Mouse (Mus musculus) CD8-positive naive resting alpha-beta T cell, adult 2 months (primary cell): ENCODE data around the gene Slc7a5.

Experiments
- DNase-seq, 2 experiments: peaks; one replicate each; pipeline ENCODE4 v3.0.0; 2022; ENCODE audit warnings: low read depth in 2 of 2, low spot score in 2 of 2

Slc7a5 gene

DNA sequence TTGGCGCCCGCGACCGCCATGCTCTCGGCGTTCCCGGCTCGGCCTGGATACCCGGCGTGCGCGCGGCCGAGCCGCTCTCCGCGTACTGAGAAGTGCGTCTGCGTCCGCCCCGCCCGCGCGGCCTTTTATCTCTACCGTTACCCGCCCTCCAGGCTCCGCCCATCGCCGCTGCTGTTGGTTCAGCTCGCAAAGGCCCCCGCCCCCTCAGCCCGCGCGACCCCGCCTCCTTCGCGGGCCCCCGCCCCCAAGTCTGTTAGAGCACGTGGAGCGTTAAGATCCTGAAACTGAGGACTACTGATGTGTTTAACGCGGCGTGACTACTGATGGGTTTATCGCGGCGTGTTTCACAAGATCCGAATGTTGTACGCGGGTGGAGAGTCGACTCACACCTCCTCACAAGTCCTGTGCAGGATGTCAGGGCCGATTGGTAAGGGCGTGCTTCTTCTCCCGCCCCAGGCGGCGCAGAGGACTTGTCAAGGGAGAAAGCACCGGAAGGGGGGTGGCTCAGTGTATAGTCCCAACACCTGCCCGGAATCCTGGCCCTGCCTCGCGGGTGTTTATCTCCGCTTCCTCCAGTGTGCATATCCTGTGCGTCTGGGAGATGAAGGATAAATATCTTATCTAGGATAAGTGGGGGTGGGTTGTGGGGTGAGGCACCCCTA lies at the start of gene Slc7a5:
TSS of gene Slc7a5 (minus strand) at position 108 of the 662 bp plus-strand sequence.
- peak; percentile 92 to 95 for DNase-seq

DNA sequence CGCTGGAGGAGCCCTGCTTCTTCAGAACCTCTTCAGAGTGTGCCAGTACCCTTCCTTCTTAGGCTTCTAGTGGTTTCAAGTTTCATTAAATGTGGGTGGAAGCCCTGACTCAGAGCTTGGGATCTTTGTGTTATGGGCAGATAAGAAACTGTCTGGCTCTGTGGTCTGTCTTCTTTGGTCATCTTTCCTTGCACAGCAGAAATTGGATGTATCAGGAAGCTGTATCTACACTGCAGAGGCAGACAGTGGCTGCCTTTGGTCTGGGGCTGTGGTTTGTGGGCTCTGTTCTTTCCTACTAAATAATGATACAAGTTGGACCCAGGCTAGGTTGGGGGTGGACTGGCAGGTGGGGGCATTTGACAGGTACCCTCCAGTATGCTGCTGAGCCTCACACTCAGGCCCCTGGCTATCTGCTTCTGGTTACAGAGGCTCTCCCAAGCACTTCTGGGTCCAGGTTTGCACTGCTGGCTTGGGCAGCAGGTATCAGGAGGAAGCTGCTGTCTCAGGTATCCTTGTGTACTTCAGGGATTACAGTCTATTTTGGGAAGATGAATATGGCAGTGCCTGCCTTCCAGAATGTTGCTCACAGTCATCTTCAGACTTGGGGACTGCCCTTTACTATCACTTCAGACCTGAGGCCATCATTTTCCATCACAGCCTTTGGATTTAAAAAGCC lies 48.5 kb upstream of the Slc7a5 start:
- no peak for DNase-seq

DNA sequence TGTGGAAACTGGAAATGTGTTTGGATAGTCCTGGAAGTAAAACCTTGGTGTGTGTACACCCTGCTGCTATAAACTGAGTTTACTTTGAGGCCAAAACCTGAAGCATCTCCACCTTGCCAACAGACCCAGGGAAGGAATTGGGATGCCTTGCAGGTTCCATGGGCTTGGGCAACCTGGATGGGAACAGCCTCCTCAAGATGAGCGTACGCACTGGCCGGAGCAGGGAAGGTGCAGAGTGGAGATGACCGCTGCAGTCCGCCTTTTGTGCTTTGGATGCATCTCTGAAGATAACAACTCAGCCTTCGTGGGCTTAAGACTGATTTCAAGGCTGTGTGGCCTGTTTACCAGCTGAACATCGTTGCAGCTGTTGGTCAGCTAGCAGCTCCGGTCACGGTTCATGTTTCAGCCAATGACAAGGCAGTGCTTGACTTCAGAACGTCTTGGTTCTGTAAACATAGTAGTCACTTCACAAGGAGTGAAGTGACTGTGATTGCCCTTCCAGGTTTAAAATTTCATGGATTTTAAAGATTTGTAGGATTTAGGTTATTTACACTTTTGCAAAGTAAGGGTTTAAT lies 47.6 kb upstream of the Slc7a5 start:
- no peak for DNase-seq

DNA sequence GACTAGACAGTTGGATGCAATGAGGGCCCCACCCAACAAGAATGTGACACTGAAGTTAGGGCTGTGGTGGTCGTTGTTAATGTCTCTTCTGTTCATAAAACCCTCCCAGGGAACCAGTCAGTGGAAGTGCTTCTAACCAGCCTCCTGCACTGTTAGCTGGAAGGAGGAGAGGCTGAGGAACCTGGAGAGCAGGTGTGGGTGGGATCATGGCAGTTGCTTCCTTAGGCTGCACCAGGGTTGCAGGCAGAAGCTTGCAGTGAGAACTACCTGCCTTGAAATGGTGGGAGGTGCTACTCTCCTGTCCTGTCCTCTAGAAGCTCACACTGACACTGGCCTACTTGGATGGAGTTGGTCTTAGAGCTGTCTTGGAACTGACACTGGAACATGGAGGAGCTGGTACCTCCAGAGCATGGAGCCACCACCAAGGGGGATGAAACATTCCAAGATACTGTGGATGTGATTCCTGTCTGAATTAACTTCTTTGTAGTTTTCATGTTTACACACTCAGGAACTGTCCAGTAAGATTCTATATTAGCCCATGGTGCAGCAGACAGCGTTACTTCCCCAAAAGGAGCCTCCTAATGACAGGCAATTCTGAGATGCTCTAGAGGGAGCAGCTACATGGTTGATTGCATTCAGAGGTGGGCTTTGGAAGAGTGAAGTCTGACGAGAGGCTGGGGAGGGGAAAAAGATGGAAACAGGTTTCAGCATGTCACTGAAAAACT lies 46.5 kb upstream of the Slc7a5 start:
- no peak for DNase-seq

DNA sequence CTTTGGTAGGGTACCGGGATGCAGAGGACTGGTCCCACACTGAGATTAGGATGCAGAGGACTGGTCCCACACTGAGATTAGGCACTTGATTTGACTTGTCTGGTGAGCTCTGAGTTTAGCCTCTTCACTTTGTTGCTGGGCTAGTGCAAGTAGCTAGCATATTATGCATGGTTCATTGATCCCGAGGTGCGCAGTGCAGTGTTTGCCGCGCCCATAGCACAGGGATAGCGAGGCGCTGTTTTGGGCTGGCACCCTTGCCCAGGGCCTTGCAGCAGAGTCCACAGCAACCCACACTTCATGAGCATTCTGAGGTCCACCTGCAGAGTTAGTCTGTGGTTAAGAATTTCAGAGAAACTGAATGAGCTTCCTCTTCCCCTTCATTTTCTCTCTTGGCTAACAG lies 45.3 kb upstream of the Slc7a5 start:
- no peak for DNase-seq

DNA sequence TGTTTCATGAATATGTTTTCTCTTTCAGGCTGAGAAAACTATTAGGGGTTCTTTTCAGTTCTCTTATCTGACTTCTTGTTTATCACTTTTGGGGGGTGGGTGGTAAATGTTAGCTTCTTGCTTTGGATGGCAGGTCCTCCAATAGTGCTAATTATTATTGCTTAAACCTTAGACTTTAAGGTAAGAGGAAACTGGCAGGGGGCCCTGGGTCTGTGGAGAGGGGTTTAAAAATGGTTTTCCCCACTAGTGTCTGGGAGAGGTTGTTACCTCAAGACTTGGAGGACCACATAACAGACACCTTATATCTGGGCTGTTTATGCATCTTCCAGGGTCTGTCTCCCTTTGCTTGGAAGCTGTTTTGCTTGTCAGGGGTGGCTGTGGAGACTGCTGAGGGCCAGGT lies 44.6 kb upstream of the Slc7a5 start:
- DNase-seq = no peak

DNA sequence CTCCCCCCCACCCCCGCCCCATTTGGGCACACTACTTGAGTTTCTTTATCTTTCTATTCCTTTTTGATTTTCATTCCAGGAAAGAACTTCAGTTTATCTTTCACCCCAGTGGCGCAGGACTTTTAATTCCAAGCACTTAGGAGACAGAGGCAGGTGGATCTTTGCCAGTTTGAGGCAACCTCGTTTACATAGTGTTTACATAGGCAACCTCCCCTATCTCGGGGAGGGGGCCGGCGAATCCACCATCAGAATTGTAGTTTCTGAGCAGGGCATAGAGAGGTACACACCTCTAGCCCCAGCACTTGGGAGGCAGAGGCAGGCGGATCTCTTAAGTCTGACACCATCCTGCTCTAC lies 44.1 kb upstream of the Slc7a5 start:
- no peak for DNase-seq

DNA sequence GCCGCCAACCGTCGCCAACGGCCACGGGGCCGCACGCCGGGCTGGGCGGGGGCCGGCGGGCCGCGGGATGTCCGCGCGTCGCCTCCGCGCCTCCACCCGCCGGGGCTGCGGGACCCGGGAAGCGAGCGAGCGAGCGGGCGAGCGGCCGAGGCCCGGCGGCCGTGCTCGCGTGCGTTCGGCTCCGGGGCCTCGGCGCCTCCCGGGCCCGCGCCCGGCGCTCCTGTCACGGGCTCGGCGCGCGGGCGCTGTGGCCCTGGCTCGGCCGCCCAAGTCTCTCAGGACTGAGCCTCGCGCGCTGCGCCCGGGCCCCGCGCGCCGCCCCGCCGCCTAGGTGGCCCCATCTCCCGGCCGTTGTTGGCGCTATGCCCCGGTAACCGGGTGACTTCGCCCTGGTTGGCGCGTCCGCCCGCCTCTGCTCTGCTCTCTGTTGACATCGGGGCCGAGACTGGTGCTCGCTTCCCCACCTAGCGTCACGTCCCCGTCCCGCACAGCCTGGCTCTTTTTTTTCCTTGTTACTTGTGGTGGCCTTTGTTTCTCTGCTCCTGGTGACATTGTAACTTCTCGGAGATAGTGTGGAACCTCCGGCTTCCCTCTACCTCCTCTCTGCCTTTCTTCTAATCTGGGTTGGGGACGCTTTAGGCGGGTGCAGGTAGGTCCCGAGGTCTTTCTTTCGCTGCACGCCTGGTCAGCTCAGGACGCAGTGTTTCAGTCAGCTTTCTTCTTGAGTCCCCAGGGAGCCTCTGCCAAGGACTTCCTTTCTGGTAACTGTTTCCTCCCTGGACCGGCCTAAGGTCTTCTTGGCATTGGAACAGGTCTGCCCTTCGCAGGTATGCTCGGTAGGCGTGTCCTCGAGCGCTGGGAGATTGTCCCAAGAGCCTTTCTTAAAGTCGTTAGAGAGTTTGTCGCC lies 43.5 kb upstream of the Slc7a5 start:
- peak; percentile 43 to 44 for DNase-seq

DNA sequence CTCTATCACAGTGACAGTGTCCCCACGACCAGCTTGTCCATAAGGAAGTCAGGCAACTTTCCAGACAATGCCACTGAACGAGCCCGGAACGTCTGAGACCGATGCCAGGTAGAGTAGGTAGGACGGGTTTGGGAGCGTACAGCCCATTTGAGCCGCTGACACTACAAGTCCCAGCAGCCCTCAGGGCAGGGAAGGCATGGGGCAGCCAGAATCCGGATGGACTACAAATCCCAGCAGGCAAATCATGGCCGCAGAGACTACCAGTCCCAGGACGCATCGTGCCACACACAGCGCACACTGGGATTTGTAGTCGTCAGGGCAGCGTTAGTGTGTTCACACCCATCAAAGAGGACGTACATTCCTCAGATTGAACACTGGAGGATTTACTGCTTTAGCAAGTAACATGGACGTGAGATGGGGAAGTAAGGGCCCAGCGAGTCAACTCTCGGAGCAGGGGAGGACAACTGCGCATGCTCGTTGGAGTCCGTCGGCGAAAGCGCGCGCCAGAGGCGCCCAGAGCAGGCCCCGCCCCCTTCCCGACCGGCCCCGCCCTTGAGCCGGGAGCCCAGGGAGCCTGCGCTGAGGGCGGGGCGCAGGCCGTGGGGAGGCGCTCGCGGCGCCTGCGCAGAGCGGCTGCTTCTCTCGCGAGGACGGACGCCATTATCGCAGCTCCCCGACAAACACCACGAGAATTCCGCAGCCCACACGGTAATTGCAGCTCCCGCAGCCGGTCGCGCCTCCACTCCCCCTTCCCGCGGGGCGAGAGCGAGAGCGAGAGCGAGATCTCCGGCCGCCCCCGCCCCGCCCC lies 42.7 kb upstream of the Slc7a5 start:
- DNase-seq = peak; percentile 98 to 99

DNA sequence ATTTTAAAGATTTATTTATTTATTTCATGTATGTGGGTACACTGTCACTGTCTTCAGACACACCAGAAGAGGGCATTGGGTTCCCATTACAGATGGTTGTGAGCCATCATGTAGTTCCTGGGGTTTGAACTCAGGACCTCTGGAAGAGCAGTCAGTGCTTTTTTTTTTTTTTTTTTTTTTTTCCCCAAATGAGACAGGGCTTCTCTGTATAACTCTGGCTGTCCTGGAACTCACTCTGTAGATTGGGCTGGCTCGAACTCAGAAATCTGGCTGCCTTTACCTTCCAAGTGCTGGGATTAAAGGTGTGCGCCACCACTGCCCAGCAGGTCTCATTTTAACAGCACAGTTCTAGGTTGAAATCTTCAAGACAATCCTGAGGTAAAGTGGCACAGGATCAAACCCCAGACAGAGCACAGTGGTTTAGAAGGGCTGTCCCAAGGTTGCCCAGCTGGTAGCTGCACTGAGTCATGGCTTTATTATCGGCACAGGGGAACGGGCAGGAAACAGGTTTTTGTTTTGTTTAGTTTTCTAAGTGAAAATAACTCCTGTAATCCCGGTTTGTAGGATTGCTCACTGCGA lies 41.8 kb upstream of the Slc7a5 start, which contains the start of gene Banp:
TSS of gene Banp (plus strand) at position 529 of the 579 bp plus-strand sequence.
- DNase-seq = peak in 1 of 2 experiments; percentile 8

DNA sequence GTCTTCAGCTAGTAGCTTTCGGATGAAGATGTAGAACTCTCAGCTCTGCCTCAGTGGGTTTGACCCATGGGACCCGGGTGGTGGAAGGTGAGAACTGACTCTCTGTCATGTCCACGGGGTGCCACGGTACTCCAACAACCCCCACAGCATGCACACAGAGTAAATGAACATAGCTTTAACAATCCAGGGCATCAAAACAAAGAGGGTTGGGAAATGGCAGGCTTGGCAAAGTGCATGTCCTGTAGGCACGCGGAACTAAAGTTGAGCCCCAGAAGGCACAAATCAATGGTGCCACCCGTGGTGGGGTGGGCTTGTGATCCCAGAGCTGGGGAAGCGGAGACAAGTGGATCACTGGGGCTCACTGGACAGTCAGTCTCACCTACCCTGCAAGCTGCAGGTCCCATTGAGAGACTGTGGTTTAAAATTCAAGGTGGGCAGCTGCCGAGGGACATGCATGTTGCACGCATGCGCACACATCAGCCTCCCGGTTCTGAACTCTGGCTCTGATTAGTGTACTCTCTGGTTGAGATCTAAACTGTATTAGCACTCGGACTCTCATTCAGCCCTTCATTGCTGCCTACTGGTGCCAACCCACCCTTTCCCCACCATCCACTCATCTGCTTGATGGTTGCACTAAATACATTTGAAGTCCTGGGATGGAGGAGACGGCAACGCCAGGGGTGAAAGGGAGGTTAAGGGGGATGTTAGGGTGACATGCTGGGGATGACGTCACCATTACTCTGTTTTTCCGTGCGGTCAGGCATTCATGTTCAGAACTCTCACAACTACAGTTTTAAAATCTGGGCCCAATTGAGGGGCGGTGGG lies 41.0 kb upstream of the Slc7a5 start:
- DNase-seq = no peak

DNA sequence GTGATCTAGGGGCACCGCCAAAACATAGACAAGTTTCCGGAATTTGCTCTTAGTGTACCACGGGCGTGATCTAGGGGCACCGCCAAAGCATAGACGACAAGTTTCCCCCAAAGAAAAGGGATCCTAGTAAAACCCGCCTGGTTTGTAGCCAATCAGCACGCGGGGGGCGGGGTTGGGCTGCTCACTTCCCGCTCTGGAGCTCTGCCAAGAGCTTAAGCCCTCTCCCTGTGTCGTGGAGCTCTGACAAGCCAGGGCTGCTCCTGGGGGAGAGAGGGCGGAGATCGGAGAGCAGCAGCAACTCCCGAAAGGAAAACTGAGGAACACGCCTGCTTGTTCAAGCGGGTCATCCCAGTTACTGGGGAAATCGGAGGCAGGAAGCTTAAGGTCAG lies 40.3 kb upstream of the Slc7a5 start:
- DNase-seq = peak; percentile 70 to 78

DNA sequence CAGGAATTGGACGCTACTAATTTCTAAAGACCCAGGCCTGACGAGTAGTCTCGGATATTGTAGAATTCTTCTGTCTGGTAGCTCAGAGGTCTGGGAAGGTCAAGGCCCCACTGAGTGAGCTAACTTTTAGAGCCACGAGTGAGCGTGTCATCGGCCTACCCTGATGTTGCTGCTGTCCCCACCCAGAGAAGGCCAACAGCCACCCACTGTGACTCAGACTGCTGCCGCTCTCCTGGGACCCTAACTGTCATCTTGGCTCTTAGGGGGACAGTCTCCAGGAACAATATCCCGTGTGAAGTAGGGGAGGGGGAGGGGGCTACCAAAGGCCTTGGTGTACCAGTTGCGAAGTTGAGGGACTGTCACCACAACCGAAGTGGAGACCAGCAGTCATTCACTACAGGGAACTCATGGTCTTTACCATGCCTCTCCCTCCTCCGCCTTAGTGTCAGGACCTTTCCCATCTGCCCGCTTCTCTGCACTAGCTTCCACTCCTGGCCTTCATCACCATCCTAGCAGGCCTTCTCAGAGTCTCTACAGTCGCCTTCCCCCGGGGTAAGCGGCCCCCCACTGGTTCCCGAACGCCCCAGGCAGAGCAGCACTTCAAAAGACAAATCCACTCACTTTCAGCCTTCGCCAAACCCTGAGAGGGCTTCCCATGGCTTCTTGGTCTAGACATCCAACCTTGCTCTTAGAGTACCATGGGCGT lies 39.7 kb upstream of the Slc7a5 start:
- no peak for DNase-seq

DNA sequence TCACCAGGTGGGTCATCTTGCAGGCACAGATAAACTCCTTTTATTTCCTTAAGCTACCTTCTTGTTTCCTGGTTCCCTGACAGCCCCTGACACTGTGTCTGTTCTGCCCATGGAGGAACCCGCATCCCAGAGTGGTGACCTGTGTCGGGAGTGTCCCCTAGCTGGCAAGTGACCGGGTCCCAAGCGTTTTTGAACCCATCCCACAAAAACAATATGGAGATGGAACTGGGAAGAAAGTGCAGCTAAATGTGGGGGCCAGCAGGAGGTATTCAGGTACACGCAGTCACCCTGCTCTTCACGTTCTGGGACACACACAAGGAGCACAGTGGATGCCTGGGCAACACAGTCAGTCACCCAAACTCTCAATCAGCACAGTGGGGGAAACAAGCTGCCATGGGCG lies 38.9 kb upstream of the Slc7a5 start:
- no peak for DNase-seq

DNA sequence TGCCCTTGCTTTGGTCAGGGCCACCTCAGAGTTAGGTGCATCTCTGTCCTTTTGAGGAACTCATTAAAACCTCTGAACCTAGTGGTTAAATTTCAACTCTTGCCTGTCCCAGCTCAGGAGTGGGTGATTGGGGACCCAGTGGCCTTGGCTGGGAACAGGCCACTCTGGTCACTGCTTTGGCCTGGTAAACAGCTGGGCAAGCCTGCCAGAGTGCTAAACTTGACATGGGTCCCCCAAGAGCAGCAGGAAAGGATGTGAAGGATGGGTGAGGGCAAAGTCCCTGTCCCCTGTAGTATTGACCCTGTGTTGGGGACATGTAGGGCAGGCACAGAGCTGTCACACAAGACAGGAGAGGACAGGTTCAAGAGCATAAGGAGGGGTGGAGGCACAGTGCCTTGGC lies 37.3 kb upstream of the Slc7a5 start, which contains the start of gene Car5a:
TSS of gene Car5a (minus strand) at position 74 of the 400 bp plus-strand sequence.
- no peak for DNase-seq

DNA sequence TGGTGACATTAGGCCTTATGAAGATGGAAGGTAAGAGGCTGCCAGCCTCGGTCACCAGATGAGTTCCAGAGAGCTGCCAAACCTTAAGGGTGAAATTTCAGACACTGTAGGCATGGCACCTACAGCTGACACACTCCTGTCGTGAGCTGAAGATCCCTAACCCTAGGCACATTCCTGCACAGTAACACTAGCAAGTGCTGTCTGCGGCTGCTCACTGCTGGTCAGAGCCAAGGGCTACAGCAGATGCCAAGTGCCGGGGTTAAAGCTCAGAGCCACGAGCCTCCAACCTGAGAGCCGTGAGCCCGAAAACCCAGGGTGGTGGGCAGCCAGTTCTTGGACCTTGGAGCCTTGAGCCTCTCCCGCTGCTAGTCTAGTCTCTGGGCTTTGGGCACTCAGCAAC lies 36.2 kb upstream of the Slc7a5 start:
- no peak for DNase-seq

DNA sequence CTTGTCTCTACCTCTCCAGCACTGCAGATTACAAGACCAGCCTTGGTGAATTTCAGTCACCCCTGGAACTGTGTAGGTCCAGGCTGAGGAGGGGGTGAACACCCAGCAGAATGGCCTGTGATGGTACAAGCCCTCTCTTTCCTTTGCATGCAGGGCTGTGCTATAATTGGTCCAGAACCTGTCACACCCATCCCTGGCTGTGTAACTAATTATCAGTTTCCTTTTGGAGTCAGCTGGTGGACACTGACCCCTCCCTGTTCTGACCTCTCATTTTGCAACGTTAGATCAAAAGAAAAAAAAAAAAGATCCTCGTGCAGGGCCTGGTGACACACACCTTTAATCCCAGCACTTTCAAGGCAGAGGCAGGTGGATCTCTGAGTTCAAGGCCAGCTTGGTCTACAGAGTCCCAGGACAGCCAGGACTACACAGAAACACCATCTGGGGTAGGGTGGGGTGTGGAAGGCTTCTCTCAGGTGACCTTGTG lies 35.6 kb upstream of the Slc7a5 start:
- DNase-seq = no peak

DNA sequence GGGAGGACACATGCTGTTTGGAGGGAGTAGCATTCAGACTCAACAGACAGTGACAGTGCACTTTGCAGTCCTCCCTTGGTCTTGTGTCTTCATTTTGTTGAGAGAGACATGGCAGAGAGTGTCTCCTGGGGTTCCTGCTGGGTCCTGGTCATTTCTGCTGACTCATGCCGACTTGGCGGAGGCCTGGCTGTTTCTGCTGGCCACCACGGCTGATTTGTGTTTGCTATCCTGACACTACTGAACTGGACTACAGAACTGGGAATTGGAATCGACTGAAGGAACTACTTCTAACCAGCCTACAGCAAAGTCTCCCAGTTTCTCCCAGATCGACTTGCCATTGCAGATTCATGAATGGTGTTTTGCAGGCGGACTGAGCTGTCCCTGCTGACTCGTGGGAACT lies 31.2 kb upstream of the Slc7a5 start:
- DNase-seq = no peak
